Mouse (Mus musculus) forebrain, embryonic 12.5 days (tissue): ENCODE measurements around the gene Narfl. TPM values are rescaled to one million over a fixed set of nuclear protein-coding genes. Genes with fewer than 3 reads are reported as not detected.
"Not testable (repeated sequence)": the region's sequence is repeated elsewhere in the genome, so short reads cannot be mapped to it uniquely, and the experiment has no call there.

Source experiments
- ATAC-seq: fragments of 200-750 bp; cut with Nextera tagmentation; 2 replicates; pipeline ENCODE4 v1.8.0; 2017; ENCODE audit warnings: moderate TSS enrichment; ENCODE audit not compliant: low FRiP score
- H3K27ac ChIP-seq: fragments of 300-500 bp; sonication (generic); 2 replicates; pipeline ENCODE4 v1.5.1; 2016; ENCODE audit warnings: mild to moderate bottlenecking
- H3K27me3 ChIP-seq: fragments of 300-500 bp; sonication (generic); 2 replicates; pipeline ENCODE4 v1.6.1; 2016; ENCODE audit warnings: mild to moderate bottlenecking
- H3K36me3 ChIP-seq: fragments of 300-500 bp; sonication (generic); replicated peaks from 2 replicates; pipeline ENCODE4 v1.6.1; 2016; ENCODE audit warnings: mild to moderate bottlenecking
- H3K4me1 ChIP-seq: fragments of 300-500 bp; sonication (generic); 2 replicates; pipeline ENCODE4 v1.6.1; 2016
- H3K4me2 ChIP-seq: fragments of 300-500 bp; sonication (generic); 2 replicates; pipeline ENCODE4 v1.6.1; 2016; ENCODE audit warnings: mild to moderate bottlenecking, moderate library complexity
- H3K4me3 ChIP-seq: fragments of 300-500 bp; sonication (generic); replicated peaks from 2 replicates; pipeline ENCODE4 v1.5.1; 2016; ENCODE audit warnings: mild to moderate bottlenecking
- H3K9ac ChIP-seq: fragments of 300-500 bp; sonication (generic); 2 replicates; pipeline ENCODE4 v1.6.1; 2016; ENCODE audit warnings: mild to moderate bottlenecking
- H3K9me3 ChIP-seq: fragments of 300-500 bp; sonication (generic); 2 replicates; pipeline ENCODE4 v1.6.1; 2016
- WGBS: fragments of 180-500 bp; shearing (Covaris S2); methylation state at CpG from one replicate; pipeline ENCODE4 v1.1.7; 2016; 5-methylcytosine and 5-hydroxymethylcytosine counted together
- polyA plus RNA-seq: library from polyadenylated mRNA; unstranded; fragments of >200 nt; fragmentation: Nextera tagmentation; extraction: Ambion mirVana; gene quantifications from 2 replicates; pipeline ENCODE4 v1.2.1, GENCODE M21; 2016

The Narfl gene
- polyA plus RNA-seq, result 25.6 and 26.0 TPM in 2 replicates

GRCm38 (mm10) chr17:25773549-25774120 is at the start of gene Narfl:
TSS of gene Narfl (plus strand) at chr17:25773776.
- Histone ChIP-seq H3K4me3 (peak within 1 kb of the TSS; percentile 74), H3K9me3 (no peaks in the 10 kb centered on the region), H3K4me2 (peak within 1 kb of the TSS; percentile 85), H3K27me3 (peaks cover 21% of the 10 kb centered on the region), H3K27ac (no peak within 1 kb of the TSS), H3K36me3 (peaks cover 5% of the 10 kb centered on the region), H3K9ac (peak within 1 kb of the TSS; percentile 77), H3K4me1 (peaks cover 11% of the 10 kb centered on the region)
- ATAC-seq, result peak; percentile 89
- WGBS, result under 1% methylated on average over 37 of the region's 37 CpGs

- Histone ChIP-seq H3K9ac (no peak overlapping the region), H3K27me3 (no peaks in the 10 kb centered on the region; the same call in 1 of the 2 replicates), H3K4me2 (no peak overlapping the region), H3K9me3 (no peaks in the 10 kb centered on the region), H3K36me3 (peaks cover 60% of the 10 kb centered on the region), H3K4me1 (peaks cover 29% of the 10 kb centered on the region), H3K27ac (no peak overlapping the region), H3K4me3 (no peak overlapping the region)
- ATAC-seq, result no peak
- WGBS, result 76% methylated on average over 7 of the region's 7 CpGs
These were observed 49.7 kb upstream of the Narfl start for GRCm38 (mm10) chr17:25723919-25724318.

DNA sequence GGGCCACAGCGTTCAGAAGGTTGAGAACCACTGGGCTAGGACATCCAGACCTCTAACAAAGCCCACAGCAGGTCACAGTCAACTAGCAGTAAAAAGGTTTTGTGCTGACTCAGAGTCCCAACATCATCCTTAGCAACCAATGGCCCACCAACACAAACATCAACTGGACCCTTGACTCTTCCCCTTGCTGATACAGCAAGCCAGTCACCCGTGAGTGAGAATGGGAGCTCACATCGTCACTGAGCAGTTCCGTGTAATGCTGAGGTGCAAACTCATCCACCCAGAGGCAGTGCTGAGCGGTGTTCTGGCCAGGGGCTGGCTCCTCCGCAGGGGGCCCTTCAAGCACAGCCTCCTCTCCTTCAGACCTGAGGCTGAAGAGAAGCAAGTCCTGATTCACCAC is 48.3 kb upstream of the Narfl start:
- no peaks in the 10 kb centered on the region for H3K27me3 ChIP-seq
- 84% methylated on average over 6 of the region's 6 CpGs for WGBS
- H3K4me3 ChIP-seq, result no peak overlapping the region
- H3K4me2 ChIP-seq, result no peak overlapping the region; the same call in 1 of the 2 replicates
- no peaks in the 10 kb centered on the region for H3K9me3 ChIP-seq
- no peak overlapping the region for H3K27ac ChIP-seq
- H3K9ac ChIP-seq, result no peak overlapping the region
- H3K36me3 ChIP-seq, result peaks cover 56% of the 10 kb centered on the region
- H3K4me1 ChIP-seq, result peaks cover 30% of the 10 kb centered on the region
- ATAC-seq, result no peak

- WGBS, result 1% methylated on average over 37 of the region's 37 CpGs
- Histone ChIP-seq H3K9me3 (no peaks in the 10 kb centered on the region), H3K4me2 (peak within 1 kb of the TSS; percentile 97), H3K36me3 (peaks cover 41% of the 10 kb centered on the region), H3K27me3 (no peaks in the 10 kb centered on the region), H3K4me3 (peak within 1 kb of the TSS; percentile 59), H3K9ac (peak within 1 kb of the TSS; percentile 82), H3K27ac (peak within 1 kb of the TSS; percentile 42; the same call in 1 of the 2 replicates), H3K4me1 (peaks cover 33% of the 10 kb centered on the region)
- peak; percentile 97 for ATAC-seq
These were observed 46.1 kb upstream of the Narfl start, which contains the start of the genes Chtf18 and Rpusd1 for GRCm38 (mm10) chr17:25727265-25728008. TSS of gene Chtf18 (minus strand) at chr17:25727419. TSS of gene Rpusd1 (plus strand) at chr17:25727670.

DNA sequence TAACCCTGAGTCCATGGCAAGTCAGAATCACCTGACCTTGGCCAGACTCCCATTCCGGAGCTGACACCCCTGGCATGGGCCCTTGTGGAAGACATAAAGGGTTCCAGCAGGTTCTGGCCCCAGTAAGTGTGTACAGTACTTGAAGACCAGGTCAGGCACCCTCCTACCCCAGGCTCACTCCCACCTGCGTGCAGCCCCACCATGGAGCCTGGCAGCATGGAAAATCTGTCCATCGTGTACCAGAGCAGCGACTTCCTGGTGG is 45.6 kb upstream of the Narfl start:
- ATAC-seq, result no peak; the same call in 1 of the 2 replicates
- peak overlapping the region; percentile 93 for H3K4me2 ChIP-seq
- peaks cover 36% of the 10 kb centered on the region for H3K36me3 ChIP-seq
- peak overlapping the region; percentile 42; the same call in 1 of the 2 replicates for H3K27ac ChIP-seq
- no peaks in the 10 kb centered on the region for H3K27me3 ChIP-seq
- H3K4me3 ChIP-seq, result peak overlapping the region; percentile 59
- no peaks in the 10 kb centered on the region for H3K9me3 ChIP-seq
- 27% methylated on average over 4 of the region's 4 CpGs for WGBS
- peaks cover 33% of the 10 kb centered on the region for H3K4me1 ChIP-seq
- peak overlapping the region; percentile 82 for H3K9ac ChIP-seq

DNA sequence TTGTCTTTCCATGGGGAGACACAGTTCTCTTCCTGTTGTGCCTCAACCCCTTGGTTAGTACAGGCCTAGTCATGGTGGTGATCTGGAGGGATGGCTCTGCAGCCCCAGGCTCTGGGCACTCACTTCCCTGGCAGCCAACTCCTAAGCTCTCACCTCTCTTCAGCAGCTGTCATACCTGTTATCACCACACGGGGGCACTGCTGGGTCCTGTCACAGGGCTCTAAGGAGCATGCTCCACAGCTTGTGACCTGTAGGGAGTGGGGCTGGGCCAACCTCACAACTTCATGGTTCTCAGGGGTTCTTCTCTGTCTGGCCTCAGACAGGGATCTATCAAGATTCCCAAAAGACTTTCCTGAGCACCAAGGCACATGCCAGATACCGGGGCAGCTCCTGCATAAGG is 41.5 kb upstream of the Narfl start:
- WGBS, result 8% methylated on average over 2 of the region's 2 CpGs
- Histone ChIP-seq H3K36me3 (peaks cover 22% of the 10 kb centered on the region; the same call in 1 of the 2 replicates), H3K4me2 (no peak overlapping the region), H3K27me3 (no peaks in the 10 kb centered on the region; the same call in 1 of the 2 replicates), H3K4me1 (peaks cover 16% of the 10 kb centered on the region), H3K27ac (no peak overlapping the region; the same call in 1 of the 2 replicates), H3K9ac (no peak overlapping the region), H3K9me3 (no peaks in the 10 kb centered on the region), H3K4me3 (no peak overlapping the region)
- no peak for ATAC-seq

DNA sequence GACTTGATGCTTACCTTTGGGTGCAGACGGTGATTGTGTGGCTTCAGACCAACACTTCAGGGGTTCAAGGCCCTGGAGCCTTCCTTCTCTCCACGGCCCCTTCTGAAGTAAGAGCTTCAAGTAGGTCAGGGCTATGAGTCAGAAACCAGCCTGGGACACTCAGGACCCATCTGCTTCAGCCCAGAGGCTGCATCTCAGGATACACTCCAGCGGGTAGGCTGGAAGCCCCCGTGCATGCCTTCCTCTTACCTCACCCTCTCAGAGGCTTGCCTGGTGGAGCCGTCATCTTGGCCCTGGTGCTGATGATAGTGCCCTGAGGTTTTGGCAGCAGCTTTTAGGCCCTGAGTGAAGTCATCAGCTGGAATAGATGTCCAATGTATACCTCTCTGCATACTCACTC is 38.3 kb upstream of the Narfl start:
- Histone ChIP-seq H3K4me2 (no peak overlapping the region), H3K9me3 (no peaks in the 10 kb centered on the region), H3K27ac (no peak overlapping the region), H3K4me3 (no peak overlapping the region), H3K36me3 (peaks cover 7% of the 10 kb centered on the region; the same call in 1 of the 2 replicates), H3K9ac (no peak overlapping the region), H3K27me3 (peaks cover 4% of the 10 kb centered on the region; the same call in 1 of the 2 replicates), H3K4me1 (0 out of 2 replicates have a peak, but pooled peaks cover 3% of the 10 kb centered on the region)
- 89% methylated on average over 5 of the region's 5 CpGs for WGBS
- no peak for ATAC-seq

DNA sequence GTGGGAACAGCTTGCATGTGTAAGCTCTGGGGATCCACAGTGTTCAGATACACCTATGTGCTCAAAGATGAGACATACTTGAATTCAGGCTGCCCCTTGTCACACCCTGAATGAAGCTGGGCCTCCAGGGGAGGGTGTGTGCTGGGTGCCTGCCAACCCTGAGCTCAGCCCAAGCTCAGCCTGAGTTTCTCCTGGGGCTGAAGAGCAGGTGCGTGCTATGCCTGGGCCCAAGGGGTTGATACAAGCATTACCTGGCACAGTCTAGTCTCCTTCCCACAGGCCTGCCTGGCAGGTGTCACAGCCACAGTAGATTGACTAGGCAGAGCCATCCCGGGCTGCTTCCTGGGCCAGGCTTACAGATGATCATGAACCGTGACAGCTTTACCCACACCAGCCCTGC is 37.8 kb upstream of the Narfl start, which contains the start of gene Mslnl:
Mslnl (plus strand) TSS at position 298 of the 400 bp plus-strand sequence.
- H3K9ac ChIP-seq, result no peak within 1 kb of the TSS
- WGBS, result 82% methylated on average over 3 of the region's 3 CpGs

DNA sequence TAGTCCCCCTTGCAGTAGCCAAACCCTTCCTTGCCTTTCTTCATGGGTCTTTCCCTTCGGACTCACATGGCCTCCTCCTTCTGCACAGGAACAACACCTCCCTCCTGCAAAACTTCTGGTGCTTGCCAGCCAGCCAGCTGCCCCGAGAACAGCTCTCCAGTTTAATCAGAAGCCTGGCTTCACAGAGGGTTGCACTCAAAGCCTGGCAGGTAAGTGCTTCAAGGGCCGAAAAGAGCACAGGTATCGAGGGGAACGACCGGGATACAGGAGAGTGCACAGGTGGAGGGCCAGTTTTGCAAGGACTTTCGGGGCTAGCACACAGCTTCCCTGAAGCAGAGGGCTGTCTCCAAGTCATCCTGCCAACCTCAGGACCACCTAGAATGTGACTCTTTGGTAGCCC is 34.7 kb upstream of the Narfl start:
- no peaks in the 10 kb centered on the region for H3K36me3 ChIP-seq
- H3K27me3 ChIP-seq, result peaks cover 5% of the 10 kb centered on the region; the same call in 1 of the 2 replicates
- H3K9ac ChIP-seq, result no peak overlapping the region
- H3K4me1 ChIP-seq, result no peaks in the 10 kb centered on the region
- no peak overlapping the region for H3K4me2 ChIP-seq
- ATAC-seq, result no peak
- WGBS, result 86% methylated on average over 7 of the region's 7 CpGs
- no peak overlapping the region for H3K4me3 ChIP-seq
- H3K9me3 ChIP-seq, result no peaks in the 10 kb centered on the region
- H3K27ac ChIP-seq, result no peak overlapping the region

More for the DNA sequence above, 37.8 kb upstream of the Narfl start, which contains the start of gene Mslnl:
- ATAC-seq, result no peak
- H3K4me3 ChIP-seq, result no peak within 1 kb of the TSS
- H3K27me3 ChIP-seq, result peaks cover 4% of the 10 kb centered on the region; the same call in 1 of the 2 replicates
- peaks cover 4% of the 10 kb centered on the region; the same call in 1 of the 2 replicates for H3K36me3 ChIP-seq
- 0 out of 2 replicates have a peak, but pooled peaks cover 3% of the 10 kb centered on the region for H3K4me1 ChIP-seq
- H3K4me2 ChIP-seq, result no peak within 1 kb of the TSS
- H3K27ac ChIP-seq, result no peak within 1 kb of the TSS
- no peaks in the 10 kb centered on the region for H3K9me3 ChIP-seq

- H3K27ac ChIP-seq, H3K9me3 ChIP-seq, H3K27me3 ChIP-seq, H3K4me3 ChIP-seq, ATAC-seq, H3K4me1 ChIP-seq, H3K36me3 ChIP-seq, H3K4me2 ChIP-seq, H3K9ac ChIP-seq: not testable (repeated sequence)
- WGBS, result 73% methylated on average over 12 of the region's 12 CpGs
These were observed 32.1 kb upstream of the Narfl start for GRCm38 (mm10) chr17:25741471-25741870.

DNA sequence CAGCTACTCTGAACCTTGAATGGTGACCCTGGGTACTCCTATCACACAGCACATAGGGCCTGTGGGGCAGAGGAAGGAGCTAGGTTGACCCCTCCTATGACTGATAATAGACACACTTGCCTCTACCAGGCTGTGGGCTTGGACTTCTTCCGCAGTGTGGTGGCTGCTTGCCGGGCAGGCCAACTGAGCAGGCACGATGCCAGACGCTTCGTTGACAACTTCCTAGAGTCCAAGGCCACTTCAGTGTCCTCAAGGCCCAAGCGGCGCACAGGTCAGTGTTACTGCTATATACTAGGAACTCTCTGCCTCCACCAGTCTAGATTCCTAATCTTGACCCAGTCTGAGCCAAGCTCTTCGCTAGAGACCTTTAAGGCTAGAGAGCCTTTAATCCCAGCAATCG is 29.7 kb upstream of the Narfl start:
- Histone ChIP-seq H3K27ac (no peak overlapping the region), H3K36me3 (no peaks in the 10 kb centered on the region), H3K9ac (no peak overlapping the region), H3K4me1 (no peaks in the 10 kb centered on the region), H3K9me3 (no peaks in the 10 kb centered on the region), H3K4me3 (no peak overlapping the region), H3K27me3 (peaks cover 6% of the 10 kb centered on the region; the same call in 1 of the 2 replicates), H3K4me2 (no peak overlapping the region)
- no peak for ATAC-seq
- WGBS, result 96% methylated on average over 9 of the region's 9 CpGs

- no peak for ATAC-seq
- no peaks in the 10 kb centered on the region for H3K36me3 ChIP-seq
- peaks cover 4% of the 10 kb centered on the region; the same call in 1 of the 2 replicates for H3K27me3 ChIP-seq
- no peak overlapping the region for H3K4me2 ChIP-seq
- no peak overlapping the region for H3K27ac ChIP-seq
- H3K9ac ChIP-seq, result no peak overlapping the region
- WGBS, result 84% methylated on average over 10 of the region's 10 CpGs
- H3K9me3 ChIP-seq, result no peaks in the 10 kb centered on the region
- H3K4me1 ChIP-seq, result no peaks in the 10 kb centered on the region
- no peak overlapping the region for H3K4me3 ChIP-seq
These were observed 29.3 kb upstream of the Narfl start for GRCm38 (mm10) chr17:25744311-25744710.
